Mouse (Mus musculus) lung, postnatal 0 days (tissue): ENCODE results near the gene Akna. TPM values are rescaled to one million over a fixed set of nuclear protein-coding genes. Genes with fewer than 3 reads are reported as not detected.

Source experiments
- ATAC-seq: fragments of 200-750 bp; cut with Nextera tagmentation; 2 replicates; pipeline ENCODE4 v1.8.0; 2017; ENCODE audit warnings: moderate library complexity
- DNase-seq: peaks from one replicate; pipeline ENCODE4 v3.0.0-alpha.2; 2016; ENCODE audit warnings: low spot score
- H3K27ac ChIP-seq: fragments of 300-500 bp; sonication (generic); 2 replicates; pipeline ENCODE4 v1.5.1; 2014; ENCODE audit warnings: antibody characterized with exemption, mild to moderate bottlenecking, low read length, mixed read lengths
- H3K27me3 ChIP-seq: fragments of 300-500 bp; sonication (generic); replicated peaks from 2 replicates; pipeline ENCODE4 v1.6.1; 2014; ENCODE audit warnings: low read length, mixed read lengths; ENCODE audit not compliant: insufficient read depth
- H3K36me3 ChIP-seq: fragments of 300-500 bp; sonication (generic); 2 replicates; pipeline ENCODE4 v1.6.1; 2014; ENCODE audit warnings: low read length, mixed read lengths; ENCODE audit not compliant: insufficient read depth
- H3K4me1 ChIP-seq: fragments of 300-500 bp; sonication (generic); 2 replicates; pipeline ENCODE4 v1.6.1; 2014; ENCODE audit warnings: antibody characterized with exemption, low read depth, low read length, mixed read lengths; ENCODE audit not compliant: insufficient read depth
- H3K4me2 ChIP-seq: fragments of 300-500 bp; sonication (generic); replicated peaks from 2 replicates; pipeline ENCODE4 v1.6.1; 2014; ENCODE audit warnings: low read depth, mild to moderate bottlenecking, low read length, moderate library complexity, mixed read lengths
- H3K4me3 ChIP-seq: fragments of 300-500 bp; sonication (generic); 2 replicates; pipeline ENCODE4 v1.5.1; 2014; ENCODE audit warnings: low read depth, low read length
- H3K9ac ChIP-seq: fragments of 300-500 bp; sonication (generic); replicated peaks from 2 replicates; pipeline ENCODE4 v1.6.1; 2014; ENCODE audit warnings: low read depth, mild to moderate bottlenecking
- H3K9me3 ChIP-seq: fragments of 300-500 bp; sonication (generic); 2 replicates; pipeline ENCODE4 v1.6.1; 2016; ENCODE audit warnings: low read length, mixed read lengths
- CTCF ChIP-seq: IDR thresholded peaks from 2 replicates; pipeline ENCODE4 v1.5.1; 2016; ENCODE audit warnings: antibody characterized with exemption, mild to moderate bottlenecking
- EP300 ChIP-seq: IDR thresholded peaks from 2 replicates; pipeline ENCODE4 v1.6.1; 2016; ENCODE audit warnings: antibody characterized with exemption, mild to moderate bottlenecking, control low read depth
- WGBS: fragments of 180-500 bp; shearing (Covaris S2); extraction: QIAGEN DNeasy Blood & Tissue Kit; methylation state at CpG from one replicate; pipeline ENCODE4 v1.1.7; 2014; 5-methylcytosine and 5-hydroxymethylcytosine counted together
- polyA plus RNA-seq: library from polyadenylated mRNA; unstranded; fragments of >200 nt; fragmentation: Nextera tagmentation; extraction: Ambion mirVana; gene quantifications from 2 replicates; pipeline ENCODE4 v1.2.1, GENCODE M21; 2015

Akna gene
- polyA plus RNA-seq, 1 experiment from 2014 or later = 5.7 TPM

- H3K4me3 ChIP-seq = no peak overlapping the region
- TF ChIP-seq CTCF (no peak), EP300 (no peak)
- no peaks in the 10 kb centered on the region for H3K4me1 ChIP-seq
- no peak overlapping the region for H3K9ac ChIP-seq
- 88% methylated on average over 12 of the region's 12 CpGs for WGBS
- no peak overlapping the region for H3K4me2 ChIP-seq
- peaks cover 39% of the 10 kb centered on the region for H3K36me3 ChIP-seq
- no peak overlapping the region for H3K27ac ChIP-seq
- DNase-seq = no peak
- no peaks in the 10 kb centered on the region for H3K9me3 ChIP-seq
- H3K27me3 ChIP-seq = no peaks in the 10 kb centered on the region
- ATAC-seq = no peak
Observed at GRCm38 (mm10) chr4:63383474-63383873, 19.7 kb downstream of the Akna start.

GRCm38 (mm10) chr4:63382676-63383369 lies 20.3 kb downstream of the Akna start:
- no peak for DNase-seq

GRCm38 (mm10) chr4:63377483-63377882 lies 25.7 kb downstream of the Akna start:
- 66% methylated on average over 7 of the region's 7 CpGs for WGBS

More at GRCm38 (mm10) chr4:63382676-63383369, 20.3 kb downstream of the Akna start:
- no peak for TF ChIP-seq EP300
- TF ChIP-seq CTCF = no peak
- Histone ChIP-seq H3K27me3 (no peaks in the 10 kb centered on the region), H3K4me3 (no peak overlapping the region), H3K9ac (no peak overlapping the region), H3K4me1 (no peaks in the 10 kb centered on the region), H3K4me2 (no peak overlapping the region), H3K36me3 (peaks cover 39% of the 10 kb centered on the region), H3K27ac (no peak overlapping the region), H3K9me3 (no peaks in the 10 kb centered on the region)
- ATAC-seq = no peak
- WGBS = 93% methylated on average over 4 of the region's 4 CpGs

GRCm38 (mm10) chr4:63375367-63375766 lies 27.8 kb downstream of the Akna start:
- H3K27me3 ChIP-seq = no peaks in the 10 kb centered on the region
- no peak for DNase-seq
- H3K9ac ChIP-seq = no peak overlapping the region
- no peak for TF ChIP-seq EP300
- TF ChIP-seq CTCF = no peak
- no peaks in the 10 kb centered on the region for H3K9me3 ChIP-seq
- no peak overlapping the region for H3K4me2 ChIP-seq
- no peaks in the 10 kb centered on the region for H3K4me1 ChIP-seq
- no peak overlapping the region for H3K27ac ChIP-seq
- H3K36me3 ChIP-seq = peaks cover 27% of the 10 kb centered on the region
- ATAC-seq = peak; percentile 20
- no peak overlapping the region for H3K4me3 ChIP-seq
- WGBS = 64% methylated on average over 1 of the region's 1 CpGs

More at GRCm38 (mm10) chr4:63377483-63377882, 25.7 kb downstream of the Akna start:
- ATAC-seq = no peak
- Histone ChIP-seq H3K27me3 (no peaks in the 10 kb centered on the region), H3K4me2 (no peak overlapping the region), H3K9ac (no peak overlapping the region), H3K9me3 (no peaks in the 10 kb centered on the region), H3K27ac (no peak overlapping the region), H3K4me3 (no peak overlapping the region), H3K4me1 (no peaks in the 10 kb centered on the region), H3K36me3 (peaks cover 42% of the 10 kb centered on the region)
- DNase-seq = no peak
- TF ChIP-seq EP300 = no peak
- peak; percentile 51 for TF ChIP-seq CTCF

GRCm38 (mm10) chr4:63374331-63374730 lies 28.8 kb downstream of the Akna start:
- Histone ChIP-seq H3K36me3 (peaks cover 23% of the 10 kb centered on the region; the same call in 1 of the 2 replicates), H3K27ac (no peak overlapping the region), H3K27me3 (no peaks in the 10 kb centered on the region), H3K4me2 (no peak overlapping the region), H3K4me3 (no peak overlapping the region), H3K9me3 (no peaks in the 10 kb centered on the region), H3K9ac (no peak overlapping the region), H3K4me1 (no peaks in the 10 kb centered on the region)
- DNase-seq = no peak
- WGBS = 79% methylated on average over 12 of the region's 12 CpGs
- ATAC-seq = no peak
- no peak for TF ChIP-seq EP300
- no peak for TF ChIP-seq CTCF

- no peaks in the 10 kb centered on the region for H3K9me3 ChIP-seq
- ATAC-seq = no peak
- no peak overlapping the region for H3K4me3 ChIP-seq
- H3K27ac ChIP-seq = no peak overlapping the region
- no peaks in the 10 kb centered on the region for H3K4me1 ChIP-seq
- peaks cover 20% of the 10 kb centered on the region; the same call in 1 of the 2 replicates for H3K36me3 ChIP-seq
- no peaks in the 10 kb centered on the region for H3K27me3 ChIP-seq
- TF ChIP-seq EP300 (no peak), CTCF (no peak)
- no peak for DNase-seq
- H3K9ac ChIP-seq = no peak overlapping the region
- WGBS = 90% methylated on average over 8 of the region's 8 CpGs
- H3K4me2 ChIP-seq = no peak overlapping the region
Observed at GRCm38 (mm10) chr4:63373404-63373803, 29.8 kb downstream of the Akna start.
